Mouse (Mus musculus) thymus, postnatal 36 days (tissue): ENCODE measurements around the gene Fam126a.
"Not testable (repeated sequence)": the region's sequence is repeated elsewhere in the genome, so short reads cannot be mapped to it uniquely, and the experiment has no call there.

Experiments
- DNase-seq, 2 experiments: peaks; one replicate each; pipeline ENCODE4 v3.0.0; 2022; ENCODE audit warnings: mixed read lengths in 2 of 2

Gene Fam126a

GRCm38 (mm10) chr5:23893156-23893863 lies 137.2 kb downstream of the Fam126a start:
- DNase-seq = no peak

GRCm38 (mm10) chr5:23890734-23891133 lies 139.8 kb downstream of the Fam126a start:
- peak; percentile 18 to 24 for DNase-seq

- DNase-seq = no peak
These were observed 141.0 kb downstream of the Fam126a start for GRCm38 (mm10) chr5:23889461-23889860.

DNA sequence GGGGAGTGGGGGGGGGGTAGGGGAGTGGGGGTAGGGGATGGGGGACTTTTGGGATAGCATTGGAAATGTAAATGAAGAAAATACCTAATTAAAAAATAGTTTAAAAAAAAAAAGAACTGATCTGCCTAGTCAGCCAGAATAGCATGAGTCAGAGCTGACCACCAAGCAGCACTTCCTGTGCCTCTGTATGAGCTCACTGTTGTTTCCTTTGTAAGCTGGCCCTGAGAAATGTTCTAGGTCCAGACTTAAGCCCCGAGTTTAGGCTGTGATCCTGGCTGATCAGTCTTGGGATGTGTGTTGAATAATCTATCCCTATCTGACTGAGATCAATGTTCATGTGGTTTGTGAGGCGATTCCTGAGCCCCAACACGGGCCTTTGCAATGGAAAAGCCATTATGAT lies 143.4 kb downstream of the Fam126a start:
- no peak for DNase-seq

DNA sequence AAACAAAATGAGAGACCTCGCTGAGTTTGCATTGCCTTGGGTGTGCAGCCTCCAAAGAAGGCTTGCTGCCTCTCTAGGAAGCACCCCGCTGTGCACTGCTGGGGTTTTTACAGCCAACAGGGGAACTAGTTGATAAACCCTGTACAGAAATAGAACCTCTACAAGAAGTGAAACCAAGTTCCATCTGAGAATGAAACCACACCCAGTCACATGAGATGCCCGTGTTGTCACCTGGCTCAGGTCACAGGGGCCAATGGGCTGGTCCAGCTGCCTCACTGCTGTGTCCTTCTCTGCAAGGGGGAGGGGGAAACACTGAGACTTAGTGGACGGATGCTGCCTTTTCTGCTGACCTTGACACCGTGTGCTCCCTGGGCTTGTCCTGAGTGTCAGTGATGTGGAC lies 156.0 kb downstream of the Fam126a start:
- DNase-seq = no peak

GRCm38 (mm10) chr5:23872586-23872985 lies 157.9 kb downstream of the Fam126a start:
- DNase-seq = no peak

GRCm38 (mm10) chr5:23871323-23871722 lies 159.2 kb downstream of the Fam126a start:
- DNase-seq = not testable (repeated sequence)

DNA sequence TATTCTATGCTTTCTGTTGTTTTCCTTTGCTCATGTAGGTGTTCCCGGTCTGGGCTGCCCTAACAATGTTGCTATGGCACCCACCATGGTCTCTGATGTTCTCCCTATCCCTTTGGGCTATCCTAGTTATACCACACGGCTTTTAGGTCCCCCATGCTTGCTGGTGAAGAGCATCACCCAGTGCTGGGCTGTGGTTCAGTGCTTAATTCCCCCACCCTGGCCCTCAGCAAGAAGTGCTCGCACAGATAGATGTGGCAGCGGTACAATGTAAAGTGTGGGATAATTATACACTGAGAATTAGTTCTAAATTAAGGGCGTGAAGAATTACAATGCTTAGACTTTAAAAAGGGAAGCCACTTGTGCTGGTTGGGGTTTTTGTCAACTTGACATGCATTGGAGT lies 164.5 kb downstream of the Fam126a start:
- DNase-seq = no peak
